Mouse (Mus musculus): Measurements from ENCODE around the gene Pbx3. TPM values are rescaled to one million over a fixed set of nuclear protein-coding genes. Genes with fewer than 3 reads are reported as not detected.

Gene Pbx3
- polyA plus RNA-seq, 1 experiment, result 3.6 TPM

- H3K4me3 ChIP-seq (replicated peaks; ENCODE audit: control insufficient read depth, low read depth, low read length), result no peak overlapping the region
These were observed 145.3 kb downstream of the Pbx3 start for GRCm38 (mm10) chr2:34227688-34228087.

GRCm38 (mm10) chr2:34225470-34225869, 147.5 kb downstream of the Pbx3 start:
- TF ChIP-seq CTCF (IDR thresholded peaks at IDR 0.05; ENCODE audit: control insufficient read depth, insufficient read depth, low read length) (no peak), POLR2A (IDR thresholded peaks at IDR 0.05; ENCODE audit: borderline replicate concordance, control insufficient read depth, low read depth, low read length) (no peak)
- 80% methylated on average over 6 of the region's 6 CpGs for WGBS
- H3K4me1 ChIP-seq (ENCODE audit: control insufficient read depth, insufficient read depth, low read length), result no peaks in the 10 kb centered on the region
- H3K4me3 ChIP-seq (replicated peaks; ENCODE audit: control insufficient read depth, low read depth, low read length), result no peak overlapping the region
- H3K27ac ChIP-seq (ENCODE audit: control insufficient read depth, insufficient read depth, low read depth, low read length, poor library complexity), result no peak overlapping the region

More at GRCm38 (mm10) chr2:34227688-34228087, 145.3 kb downstream of the Pbx3 start:
- no peak for TF ChIP-seq POLR2A (IDR thresholded peaks at IDR 0.05; ENCODE audit: borderline replicate concordance, control insufficient read depth, low read depth, low read length)
- TF ChIP-seq CTCF (IDR thresholded peaks at IDR 0.05; ENCODE audit: control insufficient read depth, insufficient read depth, low read length), result no peak
- Histone ChIP-seq H3K27ac (ENCODE audit: control insufficient read depth, insufficient read depth, low read depth, low read length, poor library complexity) (no peak overlapping the region), H3K4me1 (ENCODE audit: control insufficient read depth, insufficient read depth, low read length) (no peaks in the 10 kb centered on the region)
- WGBS, result 81% methylated on average over 4 of the region's 4 CpGs

GRCm38 (mm10) chr2:34221477-34221876, 151.5 kb downstream of the Pbx3 start:
- H3K27ac ChIP-seq (ENCODE audit: control insufficient read depth, insufficient read depth, low read depth, low read length, poor library complexity), result no peak overlapping the region
- no peak for TF ChIP-seq POLR2A (IDR thresholded peaks at IDR 0.05; ENCODE audit: borderline replicate concordance, control insufficient read depth, low read depth, low read length)
- no peak for TF ChIP-seq CTCF (IDR thresholded peaks at IDR 0.05; ENCODE audit: control insufficient read depth, insufficient read depth, low read length)
- no peak overlapping the region for H3K4me3 ChIP-seq (replicated peaks; ENCODE audit: control insufficient read depth, low read depth, low read length)
- no peaks in the 10 kb centered on the region for H3K4me1 ChIP-seq (ENCODE audit: control insufficient read depth, insufficient read depth, low read length)
- WGBS, result 77% methylated on average over 3 of the region's 3 CpGs

- H3K27ac ChIP-seq (ENCODE audit: control insufficient read depth, insufficient read depth, low read depth, low read length, poor library complexity), result no peak overlapping the region
- WGBS, result 84% methylated on average over 1 of the region's 1 CpGs
- no peaks in the 10 kb centered on the region for H3K4me1 ChIP-seq (ENCODE audit: control insufficient read depth, insufficient read depth, low read length)
- TF ChIP-seq POLR2A (IDR thresholded peaks at IDR 0.05; ENCODE audit: borderline replicate concordance, control insufficient read depth, low read depth, low read length) (no peak), CTCF (IDR thresholded peaks at IDR 0.05; ENCODE audit: control insufficient read depth, insufficient read depth, low read length) (no peak)
- no peak overlapping the region for H3K4me3 ChIP-seq (replicated peaks; ENCODE audit: control insufficient read depth, low read depth, low read length)
These were observed 153.8 kb downstream of the Pbx3 start for GRCm38 (mm10) chr2:34219150-34219549.

GRCm38 (mm10) chr2:34217596-34217995, 155.3 kb downstream of the Pbx3 start:
- H3K27ac ChIP-seq (ENCODE audit: control insufficient read depth, insufficient read depth, low read depth, low read length, poor library complexity), result no peak overlapping the region
- TF ChIP-seq POLR2A (IDR thresholded peaks at IDR 0.05; ENCODE audit: borderline replicate concordance, control insufficient read depth, low read depth, low read length) (no peak), CTCF (IDR thresholded peaks at IDR 0.05; ENCODE audit: control insufficient read depth, insufficient read depth, low read length) (no peak)
- 79% methylated on average over 5 of the region's 5 CpGs for WGBS
- no peaks in the 10 kb centered on the region for H3K4me1 ChIP-seq (ENCODE audit: control insufficient read depth, insufficient read depth, low read length)
- H3K4me3 ChIP-seq (replicated peaks; ENCODE audit: control insufficient read depth, low read depth, low read length), result no peak overlapping the region

GRCm38 (mm10) chr2:34215496-34215895, 157.4 kb downstream of the Pbx3 start:
- TF ChIP-seq CTCF (IDR thresholded peaks at IDR 0.05; ENCODE audit: control insufficient read depth, insufficient read depth, low read length), result no peak
- no peak for TF ChIP-seq POLR2A (IDR thresholded peaks at IDR 0.05; ENCODE audit: borderline replicate concordance, control insufficient read depth, low read depth, low read length)
- Histone ChIP-seq H3K27ac (ENCODE audit: control insufficient read depth, insufficient read depth, low read depth, low read length, poor library complexity) (no peak overlapping the region), H3K4me1 (ENCODE audit: control insufficient read depth, insufficient read depth, low read length) (no peaks in the 10 kb centered on the region), H3K4me3 (replicated peaks; ENCODE audit: control insufficient read depth, low read depth, low read length) (no peak overlapping the region)
- WGBS, result 87% methylated on average over 5 of the region's 5 CpGs

- WGBS, result 84% methylated on average over 1 of the region's 1 CpGs
These were observed 160.5 kb downstream of the Pbx3 start for GRCm38 (mm10) chr2:34212418-34212817.

GRCm38 (mm10) chr2:34204797-34205196, 168.1 kb downstream of the Pbx3 start:
- no peaks in the 10 kb centered on the region for H3K4me1 ChIP-seq (ENCODE audit: control insufficient read depth, insufficient read depth, low read length)
- WGBS, result 85% methylated on average over 8 of the region's 8 CpGs
- H3K4me3 ChIP-seq (replicated peaks; ENCODE audit: control insufficient read depth, low read depth, low read length), result no peak overlapping the region
- TF ChIP-seq CTCF (IDR thresholded peaks at IDR 0.05; ENCODE audit: control insufficient read depth, insufficient read depth, low read length) (no peak), POLR2A (IDR thresholded peaks at IDR 0.05; ENCODE audit: borderline replicate concordance, control insufficient read depth, low read depth, low read length) (no peak)
- H3K27ac ChIP-seq (ENCODE audit: control insufficient read depth, insufficient read depth, low read depth, low read length, poor library complexity), result no peak overlapping the region

More at GRCm38 (mm10) chr2:34212418-34212817, 160.5 kb downstream of the Pbx3 start:
- Histone ChIP-seq H3K4me1 (ENCODE audit: control insufficient read depth, insufficient read depth, low read length) (no peaks in the 10 kb centered on the region), H3K4me3 (replicated peaks; ENCODE audit: control insufficient read depth, low read depth, low read length) (no peak overlapping the region), H3K27ac (ENCODE audit: control insufficient read depth, insufficient read depth, low read depth, low read length, poor library complexity) (no peak overlapping the region)
- TF ChIP-seq CTCF (IDR thresholded peaks at IDR 0.05; ENCODE audit: control insufficient read depth, insufficient read depth, low read length) (no peak), POLR2A (IDR thresholded peaks at IDR 0.05; ENCODE audit: borderline replicate concordance, control insufficient read depth, low read depth, low read length) (no peak)

- Histone ChIP-seq H3K4me3 (replicated peaks; ENCODE audit: control insufficient read depth, low read depth, low read length) (no peak overlapping the region), H3K27ac (ENCODE audit: control insufficient read depth, insufficient read depth, low read depth, low read length, poor library complexity) (no peak overlapping the region), H3K4me1 (ENCODE audit: control insufficient read depth, insufficient read depth, low read length) (no peaks in the 10 kb centered on the region)
- TF ChIP-seq POLR2A (IDR thresholded peaks at IDR 0.05; ENCODE audit: borderline replicate concordance, control insufficient read depth, low read depth, low read length) (no peak), CTCF (IDR thresholded peaks at IDR 0.05; ENCODE audit: control insufficient read depth, insufficient read depth, low read length) (no peak)
- 85% methylated on average over 2 of the region's 2 CpGs for WGBS
These were observed 168.6 kb downstream of the Pbx3 start for GRCm38 (mm10) chr2:34204325-34204724.

Measured in bone marrow, adult 2 months (tissue).